In the genomic region with DNA sequence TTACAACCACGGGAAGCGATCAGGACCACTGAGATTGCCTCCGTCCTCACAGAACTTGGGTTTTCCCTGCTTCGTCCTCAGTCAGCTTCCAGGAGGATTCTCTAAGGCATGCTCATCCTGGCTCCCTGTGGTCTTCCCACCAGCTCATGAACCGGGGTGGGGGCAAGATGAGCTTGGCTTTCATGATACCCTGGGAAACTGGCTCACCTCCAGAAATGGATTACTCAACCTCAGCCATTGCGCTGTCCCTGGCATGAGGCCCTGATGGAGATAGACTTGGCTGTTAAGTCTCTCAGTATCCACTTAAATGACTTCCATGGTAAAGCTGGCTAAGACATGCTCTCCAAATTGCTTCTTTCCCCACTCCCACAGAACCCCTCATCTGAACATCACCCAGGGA, we compare ENCODE assay signal across 18 mouse cellular contexts.
A peak's percentile ranks its signal among the peaks of the same experiment; 100 is the strongest.
DNase-seq lines count a peak whose midpoint lies in the region; ATAC-seq and TF ChIP-seq lines count a peak whose summit lies in the region.
"Had no signal": no experiment of that assay in that cellular context is flagged by ENCODE, and none has a peak within 500 bp of the region (broad histone marks: within the 10 kb centered on the region; RNA-seq: fewer than 3 reads in every experiment).

No protein-coding gene starts in this region.

- H3K4me3 ChIP-seq in forebrain, embryonic 14.5 days (ENCODE audit: low read depth, low read length), result no peak overlapping the region
- H3K4me3 ChIP-seq in forebrain, embryonic 12.5 days (replicated peaks), result no peak overlapping the region
- no peak overlapping the region for H3K4me3 ChIP-seq in liver, adult 2 months (ENCODE audit: insufficient read depth, low read depth, low read length)
- H3K4me3 ChIP-seq in liver, embryonic 11.5 days (ENCODE audit: low read depth, low read length), result no peak overlapping the region
- H3K4me3 ChIP-seq: embryonic facial prominence, embryonic 13.5 days; heart, adult 2 months; lung, embryonic 15.5 days; midbrain, embryonic 15.5 days; neural tube, embryonic 15.5 days had no signal

- no peaks in the 10 kb centered on the region for H3K79me2 ChIP-seq in liver, adult 2 months (ENCODE audit: control insufficient read depth, insufficient read depth, low read length)

- H3K4me2 ChIP-seq in forebrain, embryonic 14.5 days (ENCODE audit: low read length), result no peak overlapping the region
- no peak overlapping the region for H3K4me2 ChIP-seq in forebrain, embryonic 12.5 days
- H3K4me2 ChIP-seq in liver, embryonic 11.5 days, result no peak overlapping the region
- H3K4me2 ChIP-seq: embryonic facial prominence, embryonic 13.5 days; lung, embryonic 15.5 days; midbrain, embryonic 15.5 days; neural tube, embryonic 15.5 days had no signal

- H3K36me3 ChIP-seq in forebrain, embryonic 14.5 days (ENCODE audit: control insufficient read depth, insufficient read depth, low read length), result no peaks in the 10 kb centered on the region
- no peaks in the 10 kb centered on the region for H3K36me3 ChIP-seq in forebrain, embryonic 12.5 days (replicated peaks)
- no peaks in the 10 kb centered on the region for H3K36me3 ChIP-seq in liver, adult 2 months (ENCODE audit: control insufficient read depth, insufficient read depth, low read length)
- H3K36me3 ChIP-seq in liver, embryonic 11.5 days (ENCODE audit: control insufficient read depth, insufficient read depth, low read length), result no peaks in the 10 kb centered on the region
- H3K36me3 ChIP-seq: embryonic facial prominence, embryonic 13.5 days; lung, embryonic 15.5 days; midbrain, embryonic 15.5 days; neural tube, embryonic 15.5 days had no signal

- DNase-seq in forebrain, embryonic 14.5 days (ENCODE audit: low spot score), result peak; percentile 37
- peak; percentile 66 for DNase-seq in liver, adult 2 months (ENCODE audit: extremely low read depth, low read depth, low spot score)
- DNase-seq in liver, embryonic 11.5 days (ENCODE audit: low spot score), result no peak
- DNase-seq in retina, postnatal 1 day, result peak; percentile 72
- no peak for DNase-seq in retina, embryonic 14.5 days (ENCODE audit: low spot score)
- DNase-seq in right cerebral cortex, postnatal 4 days, result no peak
- DNase-seq: adrenal gland, postnatal 14 days; forebrain, postnatal 0 days; heart, adult 2 months; heart, postnatal 4 days; kidney, adult 18-20 months; thymus, postnatal 14 days had no signal

- no peak for TF ChIP-seq CTCF in liver, adult 2 months (IDR thresholded peaks at IDR 0.05; ENCODE audit: low read depth, low read length)

- H3K4me1 ChIP-seq in forebrain, embryonic 14.5 days (ENCODE audit: control insufficient read depth, insufficient read depth, low read length), result no peaks in the 10 kb centered on the region
- no peaks in the 10 kb centered on the region for H3K4me1 ChIP-seq in forebrain, embryonic 12.5 days
- H3K4me1 ChIP-seq in liver, adult 2 months (ENCODE audit: control insufficient read depth, insufficient read depth, low read length), result peaks cover 4% of the 10 kb centered on the region; the same call in 1 of the 2 replicates
- no peaks in the 10 kb centered on the region for H3K4me1 ChIP-seq in liver, embryonic 11.5 days (replicated peaks; ENCODE audit: control insufficient read depth, insufficient read depth, low read length)
- H3K4me1 ChIP-seq: embryonic facial prominence, embryonic 13.5 days; lung, embryonic 15.5 days; midbrain, embryonic 15.5 days had no signal

- no peak overlapping the region for H3K9ac ChIP-seq in forebrain, embryonic 14.5 days (ENCODE audit: low read length)
- no peak overlapping the region for H3K9ac ChIP-seq in forebrain, embryonic 12.5 days
- no peak overlapping the region for H3K9ac ChIP-seq in liver, adult 2 months (ENCODE audit: low read depth, low read length)
- no peak overlapping the region for H3K9ac ChIP-seq in liver, embryonic 11.5 days (ENCODE audit: low read depth, low read length)
- H3K9ac ChIP-seq: embryonic facial prominence, embryonic 13.5 days; forebrain, postnatal 0 days; lung, embryonic 15.5 days; midbrain, embryonic 15.5 days; neural tube, embryonic 15.5 days had no signal

- no peaks in the 10 kb centered on the region for H3K9me3 ChIP-seq in forebrain, embryonic 14.5 days (replicated peaks; ENCODE audit: control insufficient read depth, low read length)
- no peaks in the 10 kb centered on the region for H3K9me3 ChIP-seq in forebrain, embryonic 12.5 days
- no peaks in the 10 kb centered on the region for H3K9me3 ChIP-seq in liver, embryonic 11.5 days (ENCODE audit: control insufficient read depth, low read length)
- H3K9me3 ChIP-seq: embryonic facial prominence, embryonic 13.5 days; lung, embryonic 15.5 days; midbrain, embryonic 15.5 days; neural tube, embryonic 15.5 days had no signal

- ATAC-seq in forebrain, embryonic 14.5 days, result no peak
- no peak for ATAC-seq in forebrain, embryonic 12.5 days (ENCODE audit: low FRiP score)
- no peak for ATAC-seq in liver, embryonic 11.5 days (replicated peaks; ENCODE audit: low FRiP score)
- ATAC-seq: forebrain, postnatal 0 days; midbrain, embryonic 15.5 days had no signal

- no peak overlapping the region for H3K27ac ChIP-seq in forebrain, embryonic 14.5 days (ENCODE audit: low read depth, low read length)
- no peak overlapping the region for H3K27ac ChIP-seq in forebrain, embryonic 12.5 days
- no peak overlapping the region for H3K27ac ChIP-seq in liver, adult 2 months (replicated peaks; ENCODE audit: insufficient read depth, low read depth, low read length)
- H3K27ac ChIP-seq in liver, embryonic 11.5 days (ENCODE audit: low read depth, low read length), result no peak overlapping the region
- H3K27ac ChIP-seq: embryonic facial prominence, embryonic 13.5 days; heart, adult 2 months; kidney, postnatal 0 days; lung, embryonic 15.5 days; midbrain, embryonic 15.5 days; neural tube, embryonic 15.5 days had no signal

- H3K27me3 ChIP-seq in forebrain, embryonic 14.5 days (replicated peaks; ENCODE audit: control insufficient read depth, insufficient read depth, low read length), result no peaks in the 10 kb centered on the region
- H3K27me3 ChIP-seq in forebrain, embryonic 12.5 days, result no peaks in the 10 kb centered on the region
- no peaks in the 10 kb centered on the region for H3K27me3 ChIP-seq in liver, adult 2 months (ENCODE audit: control insufficient read depth, insufficient read depth, low read length)
- no peaks in the 10 kb centered on the region for H3K27me3 ChIP-seq in liver, embryonic 11.5 days (replicated peaks; ENCODE audit: control insufficient read depth, insufficient read depth, low read length)
- H3K27me3 ChIP-seq: embryonic facial prominence, embryonic 13.5 days; lung, embryonic 15.5 days; midbrain, embryonic 15.5 days; neural tube, embryonic 15.5 days had no signal

- WGBS in forebrain, embryonic 14.5 days, result 81% methylated on average over 6 of the region's 6 CpGs
- WGBS in forebrain, embryonic 12.5 days, result 84% methylated on average over 6 of the region's 6 CpGs
- 71% methylated on average over 6 of the region's 6 CpGs for WGBS in liver, adult 2 months
- WGBS in liver, embryonic 11.5 days, result 79% methylated on average over 6 of the region's 6 CpGs

- TF ChIP-seq POLR2A in liver, adult 2 months (IDR thresholded peaks at IDR 0.05; ENCODE audit: extremely low read depth, insufficient read depth, low read length), result no peak

Comparison
In these comparisons a context has a peak if more than half of its experiments do, and no peak if none do; other contexts are left out.
1. DNase-seq: peak in forebrain, embryonic 14.5 days (single experiment), liver, adult 2 months (single experiment) and retina, postnatal 1 day (single experiment); none in liver, embryonic 11.5 days (single experiment), retina, embryonic 14.5 days (single experiment) and right cerebral cortex, postnatal 4 days (single experiment).